Mouse (Mus musculus) left cerebral cortex, adult 8-10 months (tissue): ENCODE measurements around the gene Cacng4. TPM values are rescaled to one million over a fixed set of nuclear protein-coding genes. Genes with fewer than 3 reads are reported as not detected.

Experiments
- total RNA-seq, 4 experiments: library from RNA; stranded (reverse); gene quantifications; 2 replicates each; pipeline ENCODE4 v1.2.4; 2022

The Cacng4 gene
- total RNA-seq, 4 experiments from 2014 or later: 38.7 to 48.6 (median 46.1) TPM

Other genes starting within 250 kb of the Cacng4 start
- gene Helz, start 246.6 kb downstream of the Cacng4 start, total RNA-seq: 10 to 100 TPM; 41.9 to 52.3 (median 48.0) TPM
- gene Cacng1, start 78.0 kb downstream of the Cacng4 start, total RNA-seq: under 1 TPM in 3 of 4 experiments, not detected in 1; 0.30 to 0.59 (median 0.37) TPM
- gene Cacng5, start 120.5 kb upstream of the Cacng4 start, total RNA-seq: 10 to 100 TPM; 14.4 to 17.0 (median 15.6) TPM